Mouse (Mus musculus) hindbrain, embryonic 13.5 days (tissue): Measurements from ENCODE around the gene Hoxd13. TPM values are rescaled to one million over a fixed set of nuclear protein-coding genes. Genes with fewer than 3 reads are reported as not detected.

Source experiments
- ATAC-seq: fragments of 200-750 bp; cut with Nextera tagmentation; 2 replicates; pipeline ENCODE4 v1.8.0; 2017; ENCODE audit warnings: moderate TSS enrichment; ENCODE audit not compliant: low FRiP score
- H3K27ac ChIP-seq: fragments of 300-500 bp; sonication (generic); 2 replicates; pipeline ENCODE4 v1.5.1; 2015; ENCODE audit warnings: inconsistent platforms, mild to moderate bottlenecking, moderate library complexity
- H3K27me3 ChIP-seq: fragments of 300-500 bp; sonication (generic); 2 replicates; pipeline ENCODE4 v1.6.1; 2015; ENCODE audit warnings: mild to moderate bottlenecking, inconsistent platforms
- H3K36me3 ChIP-seq: fragments of 300-500 bp; sonication (generic); 2 replicates; pipeline ENCODE4 v1.6.1; 2015; ENCODE audit warnings: mild to moderate bottlenecking, inconsistent platforms
- H3K4me1 ChIP-seq: fragments of 300-500 bp; sonication (generic); replicated peaks from 2 replicates; pipeline ENCODE4 v1.6.1; 2015; ENCODE audit warnings: inconsistent platforms
- H3K4me2 ChIP-seq: fragments of 300-500 bp; sonication (generic); 2 replicates; pipeline ENCODE4 v1.6.1; 2015; ENCODE audit warnings: inconsistent platforms, mild to moderate bottlenecking, moderate library complexity
- H3K4me3 ChIP-seq: fragments of 300-500 bp; sonication (generic); 2 replicates; pipeline ENCODE4 v1.5.1; 2015; ENCODE audit warnings: mild to moderate bottlenecking, inconsistent platforms
- H3K9ac ChIP-seq: fragments of 300-500 bp; sonication (generic); 2 replicates; pipeline ENCODE4 v1.6.1; 2015; ENCODE audit warnings: mild to moderate bottlenecking, inconsistent platforms
- H3K9me3 ChIP-seq: fragments of 300-500 bp; sonication (generic); 2 replicates; pipeline ENCODE4 v1.6.1; 2016; ENCODE audit warnings: inconsistent platforms
- WGBS: fragments of 180-500 bp; shearing (Covaris S2); methylation state at CpG from one replicate; pipeline ENCODE4 v1.1.7; 2015; 5-methylcytosine and 5-hydroxymethylcytosine counted together
- polyA plus RNA-seq: library from polyadenylated mRNA; unstranded; fragments of >200 nt; fragmentation: Nextera tagmentation; extraction: Ambion mirVana; gene quantifications from 2 replicates; pipeline ENCODE4 v1.2.1, GENCODE M21; 2015

Hoxd13 gene
- polyA plus RNA-seq, 1 experiment from 2014 or later: not detected

- no peak for ATAC-seq
- H3K4me2 ChIP-seq: no peak overlapping the region
- no peaks in the 10 kb centered on the region for H3K9me3 ChIP-seq
- peaks cover 15% of the 10 kb centered on the region for H3K4me1 ChIP-seq
- no peak overlapping the region for H3K4me3 ChIP-seq
- no peak overlapping the region for H3K9ac ChIP-seq
- peaks cover 94% of the 10 kb centered on the region for H3K27me3 ChIP-seq
- 6% methylated on average over 17 of the region's 17 CpGs for WGBS
- H3K36me3 ChIP-seq: no peaks in the 10 kb centered on the region
- H3K27ac ChIP-seq: no peak overlapping the region
These were observed 18.3 kb downstream of the Hoxd13 start for GRCm38 (mm10) chr2:74686301-74686987.

GRCm38 (mm10) chr2:74686988-74687697 lies 19.0 kb downstream of the Hoxd13 start:
- H3K4me3 ChIP-seq: no peak overlapping the region
- peaks cover 13% of the 10 kb centered on the region for H3K4me1 ChIP-seq
- H3K27me3 ChIP-seq: peaks cover 94% of the 10 kb centered on the region
- no peak overlapping the region for H3K4me2 ChIP-seq
- no peak overlapping the region for H3K27ac ChIP-seq
- H3K36me3 ChIP-seq: no peaks in the 10 kb centered on the region
- H3K9me3 ChIP-seq: no peaks in the 10 kb centered on the region
- no peak overlapping the region for H3K9ac ChIP-seq
- 1% methylated on average over 27 of the region's 27 CpGs for WGBS
- ATAC-seq: no peak

- WGBS: under 1% methylated on average over 31 of the region's 31 CpGs
- Histone ChIP-seq H3K4me3 (no peak overlapping the region), H3K27me3 (peaks cover 94% of the 10 kb centered on the region), H3K4me2 (no peak overlapping the region), H3K36me3 (no peaks in the 10 kb centered on the region), H3K9me3 (no peaks in the 10 kb centered on the region), H3K4me1 (peaks cover 6% of the 10 kb centered on the region; the same call in 1 of the 2 replicates), H3K9ac (no peak overlapping the region), H3K27ac (no peak overlapping the region)
- ATAC-seq: no peak
These were observed 19.8 kb downstream of the Hoxd13 start for GRCm38 (mm10) chr2:74687698-74688555.

GRCm38 (mm10) chr2:74688795-74689573 lies 20.9 kb downstream of the Hoxd13 start:
- Histone ChIP-seq H3K4me1 (peaks cover 6% of the 10 kb centered on the region; the same call in 1 of the 2 replicates), H3K27ac (no peak overlapping the region), H3K27me3 (peaks cover 94% of the 10 kb centered on the region), H3K9ac (no peak overlapping the region), H3K9me3 (no peaks in the 10 kb centered on the region), H3K4me2 (no peak overlapping the region), H3K4me3 (no peak overlapping the region), H3K36me3 (no peaks in the 10 kb centered on the region)
- no peak for ATAC-seq
- 4% methylated on average over 12 of the region's 12 CpGs for WGBS

- ATAC-seq: no peak
- no peak overlapping the region for H3K4me2 ChIP-seq
- H3K27ac ChIP-seq: no peak overlapping the region
- no peak overlapping the region for H3K9ac ChIP-seq
- peaks cover 6% of the 10 kb centered on the region; the same call in 1 of the 2 replicates for H3K4me1 ChIP-seq
- 1% methylated on average over 24 of the region's 24 CpGs for WGBS
- peaks cover 94% of the 10 kb centered on the region for H3K27me3 ChIP-seq
- no peak overlapping the region for H3K4me3 ChIP-seq
- no peaks in the 10 kb centered on the region for H3K36me3 ChIP-seq
- no peaks in the 10 kb centered on the region for H3K9me3 ChIP-seq
These were observed 21.6 kb downstream of the Hoxd13 start for GRCm38 (mm10) chr2:74689574-74690337.

GRCm38 (mm10) chr2:74690338-74690716 lies 22.2 kb downstream of the Hoxd13 start:
- H3K4me3 ChIP-seq: no peak overlapping the region
- no peak overlapping the region for H3K27ac ChIP-seq
- WGBS: 9% methylated on average over 8 of the region's 8 CpGs
- no peak for ATAC-seq
- no peaks in the 10 kb centered on the region for H3K36me3 ChIP-seq
- H3K4me1 ChIP-seq: peaks cover 6% of the 10 kb centered on the region; the same call in 1 of the 2 replicates
- no peak overlapping the region for H3K4me2 ChIP-seq
- peaks cover 94% of the 10 kb centered on the region for H3K27me3 ChIP-seq
- no peak overlapping the region for H3K9ac ChIP-seq
- H3K9me3 ChIP-seq: no peaks in the 10 kb centered on the region

GRCm38 (mm10) chr2:74691022-74691951 lies 23.2 kb downstream of the Hoxd13 start, which contains the start of gene Hoxd10:
Gene Hoxd10, plus strand, starts transcription at chr2:74691924.
- under 1% methylated on average over 56 of the region's 56 CpGs for WGBS
- no peak within 1 kb of the TSS for H3K4me3 ChIP-seq
- no peak within 1 kb of the TSS for H3K4me2 ChIP-seq
- 0 out of 2 replicates have a peak, but pooled peaks have one; percentile 46 for ATAC-seq
- no peaks in the 10 kb centered on the region for H3K9me3 ChIP-seq
- H3K4me1 ChIP-seq: peaks cover 6% of the 10 kb centered on the region; the same call in 1 of the 2 replicates
- no peaks in the 10 kb centered on the region for H3K36me3 ChIP-seq
- H3K27me3 ChIP-seq: peaks cover 95% of the 10 kb centered on the region
- no peak within 1 kb of the TSS for H3K27ac ChIP-seq
- H3K9ac ChIP-seq: no peak within 1 kb of the TSS

- H3K4me2 ChIP-seq: no peak overlapping the region
- no peak overlapping the region for H3K4me3 ChIP-seq
- no peaks in the 10 kb centered on the region for H3K9me3 ChIP-seq
- H3K36me3 ChIP-seq: no peaks in the 10 kb centered on the region
- no peak for ATAC-seq
- H3K27me3 ChIP-seq: peaks cover 95% of the 10 kb centered on the region
- H3K9ac ChIP-seq: no peak overlapping the region
- WGBS: 6% methylated on average over 35 of the region's 35 CpGs
- no peak overlapping the region for H3K27ac ChIP-seq
- peaks cover 6% of the 10 kb centered on the region; the same call in 1 of the 2 replicates for H3K4me1 ChIP-seq
These were observed 24.1 kb downstream of the Hoxd13 start for GRCm38 (mm10) chr2:74691995-74692807.

GRCm38 (mm10) chr2:74692808-74693431 lies 24.8 kb downstream of the Hoxd13 start:
- ATAC-seq: no peak
- no peak overlapping the region for H3K27ac ChIP-seq
- no peak overlapping the region for H3K4me2 ChIP-seq

More at GRCm38 (mm10) chr2:74692808-74693431, 24.8 kb downstream of the Hoxd13 start:
- H3K9me3 ChIP-seq: no peaks in the 10 kb centered on the region
- H3K36me3 ChIP-seq: no peaks in the 10 kb centered on the region
- WGBS: 1% methylated on average over 20 of the region's 20 CpGs
- H3K4me1 ChIP-seq: peaks cover 11% of the 10 kb centered on the region
- peaks cover 95% of the 10 kb centered on the region for H3K27me3 ChIP-seq
- no peak overlapping the region for H3K4me3 ChIP-seq
- no peak overlapping the region for H3K9ac ChIP-seq
